Mouse (Mus musculus) gastrocnemius, postnatal 25 days (tissue): Measurements from ENCODE around the gene Bmp2k. TPM values are rescaled to one million over a fixed set of nuclear protein-coding genes. Genes with fewer than 3 reads are reported as not detected.

ENCODE experiments used
- DNase-seq: peaks from one replicate; pipeline ENCODE4 v3.0.0; 2022
- long read RNA-seq, 2 experiments: library from polyadenylated mRNA; stranded (forward); transcript quantifications; one replicate each; pipeline ENCODE4 v2.0.0; 2021
- total RNA-seq, 2 experiments: library from RNA; stranded (reverse); gene quantifications; 1 replicate in 1 of 2; 2 replicates in 1 of 2; pipeline ENCODE4 v1.2.3; 2021

The Bmp2k gene
- total RNA-seq: 1 to 10 TPM; 8.0 to 9.1 TPM
- long read RNA-seq, experiment 1, partial matches to known transcripts: 0 of 3 reads
- long read RNA-seq, experiment 1, other reads (novel, unspliced or antisense): 3 of 3 reads
- long read RNA-seq, experiment 2, partial matches to known transcripts: 1 of 8 reads
- long read RNA-seq, experiment 2, other reads (novel, unspliced or antisense): 3 of 8 reads

GRCm38 (mm10) chr5:96997310-96997801 is at the start of gene Bmp2k:
TSS of gene Bmp2k (plus strand) at chr5:96997689.
- peak; percentile 93 for DNase-seq

GRCm38 (mm10) chr5:96948856-96949527 is 48.5 kb upstream of the Bmp2k start:
- DNase-seq: no peak

- DNase-seq: no peak
These were observed 47.4 kb upstream of the Bmp2k start for GRCm38 (mm10) chr5:96949839-96950666.

DNA sequence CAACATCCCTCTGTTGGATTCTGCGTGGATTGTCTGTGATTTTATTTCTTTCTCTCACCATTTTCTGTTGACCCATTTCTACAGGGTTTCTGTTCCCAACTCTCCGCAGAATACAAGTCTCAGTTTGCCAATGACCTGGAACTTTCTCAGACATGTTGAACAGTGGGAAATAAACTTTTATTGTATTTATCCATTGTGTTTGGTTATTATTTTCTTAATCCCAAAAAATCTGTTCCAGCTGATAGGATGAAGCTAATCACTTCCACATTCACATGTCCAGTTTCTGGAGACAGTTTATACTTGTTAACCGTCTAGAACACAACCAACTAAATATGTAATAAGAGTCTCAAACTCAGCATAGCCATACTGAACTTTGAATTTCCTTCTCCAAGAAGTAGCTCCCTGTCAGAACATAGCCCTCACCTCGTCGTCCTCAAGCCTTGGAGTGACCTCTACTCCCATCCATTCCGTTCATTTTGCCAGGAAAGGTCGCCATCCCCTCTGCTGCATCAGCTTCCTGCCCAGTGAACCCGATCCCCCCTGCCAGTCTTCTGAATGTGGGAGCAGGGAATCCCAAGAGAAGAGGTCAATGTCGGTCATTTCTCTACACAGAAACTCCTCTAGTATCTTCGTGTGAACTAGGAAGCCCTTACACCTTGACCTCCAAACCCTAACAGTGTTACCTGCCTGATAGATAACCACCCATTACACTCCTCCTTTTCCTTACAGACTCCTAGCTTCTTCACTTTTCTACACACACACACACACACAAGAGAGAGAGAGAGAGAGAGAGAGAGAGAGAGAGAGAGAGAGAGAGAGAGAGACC is 46.6 kb upstream of the Bmp2k start:
- DNase-seq: no peak

- no peak for DNase-seq
These were observed 45.9 kb upstream of the Bmp2k start for GRCm38 (mm10) chr5:96951493-96952105.

GRCm38 (mm10) chr5:96954040-96954439 is 43.4 kb upstream of the Bmp2k start:
- DNase-seq: no peak

DNA sequence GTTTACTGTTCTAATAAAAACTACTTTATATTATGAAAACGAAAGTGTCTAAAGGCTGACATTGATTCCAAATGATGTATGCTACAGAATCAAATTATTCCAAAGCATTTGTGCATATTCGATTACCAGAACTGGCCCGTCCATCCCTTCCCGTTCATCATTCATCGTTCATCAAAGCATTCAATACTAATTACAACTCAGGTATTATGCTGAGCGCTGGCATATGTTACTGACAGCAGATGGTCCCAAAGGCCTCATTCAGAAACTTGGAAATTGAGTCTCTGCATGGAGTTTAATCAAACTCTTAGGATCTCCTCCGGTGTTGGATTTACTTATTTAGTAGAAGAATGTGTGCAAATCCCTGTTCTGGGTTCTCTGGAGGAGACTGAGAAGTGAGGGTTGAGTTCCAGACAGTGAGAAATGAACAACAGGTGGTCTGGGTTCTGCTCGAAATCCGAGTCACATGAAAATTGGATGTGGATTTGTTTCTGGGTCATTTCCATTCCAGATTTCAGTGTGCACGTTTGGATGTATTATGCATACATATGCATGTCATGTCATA is 42.9 kb upstream of the Bmp2k start:
- no peak for DNase-seq

DNA sequence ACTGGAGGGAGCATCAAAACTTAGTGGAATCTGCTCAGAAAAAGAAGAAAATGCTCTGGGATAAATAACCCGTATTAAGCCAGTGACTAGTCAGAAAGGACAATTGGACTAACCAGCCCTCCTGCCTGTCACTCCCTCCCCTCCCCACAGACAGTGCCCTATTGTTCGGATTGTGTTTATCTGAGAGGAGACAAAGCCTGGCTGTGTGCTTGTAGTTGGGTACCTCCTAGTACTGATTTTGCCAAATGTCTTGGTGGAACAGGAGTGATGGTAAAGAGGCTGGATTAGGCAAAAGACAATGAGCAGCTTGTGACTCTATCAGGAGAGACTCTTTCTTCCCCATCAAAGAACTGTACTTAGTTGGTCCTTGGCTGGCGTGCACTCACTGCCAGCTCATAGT is 40.6 kb upstream of the Bmp2k start:
- no peak for DNase-seq

GRCm38 (mm10) chr5:96961122-96961521 is 36.4 kb upstream of the Bmp2k start:
- no peak for DNase-seq

GRCm38 (mm10) chr5:96961852-96962251 is 35.6 kb upstream of the Bmp2k start:
- DNase-seq: no peak

GRCm38 (mm10) chr5:96962252-96962933 is 35.1 kb upstream of the Bmp2k start:
- no peak for DNase-seq

DNA sequence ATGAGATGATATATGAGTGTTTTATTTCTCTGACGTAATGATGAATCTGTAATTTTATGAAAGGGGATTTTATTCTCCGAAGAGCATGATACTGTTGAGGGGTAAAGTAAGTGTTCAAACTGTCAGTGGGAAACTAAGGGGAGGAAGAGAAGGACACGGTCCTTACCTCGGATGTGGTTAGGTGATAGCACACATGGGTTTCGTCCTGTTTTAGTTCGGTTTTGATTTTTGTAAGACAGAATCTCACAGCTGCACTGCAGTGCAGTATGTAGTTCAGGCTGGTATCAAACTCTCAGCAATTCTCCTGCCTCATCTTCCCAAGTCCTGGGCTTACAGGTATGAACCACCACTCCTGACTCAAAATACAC is 34.6 kb upstream of the Bmp2k start:
- DNase-seq: no peak

DNA sequence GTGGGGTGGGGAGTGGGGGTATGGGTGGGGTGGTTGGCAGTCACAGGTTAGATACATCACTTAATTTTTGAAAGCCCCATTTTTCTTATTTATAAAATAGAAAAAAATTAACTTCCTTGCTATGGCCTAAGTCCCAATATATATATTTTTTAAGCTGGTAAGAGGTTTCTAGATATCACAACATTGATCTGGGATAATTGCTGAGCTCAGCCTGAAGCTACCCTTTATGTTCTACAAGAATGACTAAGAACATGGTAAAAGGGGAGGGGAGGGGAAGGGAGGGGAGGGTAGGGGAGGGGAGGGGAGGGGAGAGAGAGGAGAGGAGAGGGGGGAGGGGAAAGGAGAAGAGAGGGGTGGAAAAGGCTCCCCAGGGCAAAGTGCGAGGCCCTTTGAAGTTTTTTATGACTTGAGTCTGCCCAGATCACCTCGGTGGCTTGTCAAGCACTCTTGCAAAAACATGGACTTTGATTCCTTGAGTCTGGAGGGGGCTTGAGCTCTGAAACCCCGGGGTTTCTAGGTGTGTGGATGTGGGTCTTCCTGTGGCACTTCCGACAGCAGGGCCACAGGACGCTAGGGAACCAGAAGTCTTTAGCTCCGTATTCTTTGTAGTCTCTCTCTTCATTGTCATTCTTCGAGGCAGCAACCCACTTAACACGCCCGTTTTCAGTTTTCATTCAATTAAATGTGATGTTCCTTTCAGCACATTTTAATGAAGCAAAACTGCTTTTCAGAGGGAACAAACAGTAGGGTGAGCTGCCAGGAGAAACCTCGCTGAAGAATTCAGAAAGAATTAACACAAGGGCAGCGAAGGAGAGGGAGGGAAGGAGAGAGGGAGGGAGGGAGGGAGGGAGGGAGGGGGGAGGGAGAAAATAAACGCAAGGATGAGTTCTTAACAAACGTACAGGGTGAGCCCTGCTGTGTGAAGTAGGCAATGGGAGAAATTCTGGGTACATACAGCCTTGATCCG is 33.1 kb upstream of the Bmp2k start:
- DNase-seq: no peak

GRCm38 (mm10) chr5:96965029-96965403 is 32.5 kb upstream of the Bmp2k start:
- no peak for DNase-seq

GRCm38 (mm10) chr5:96965503-96965902 is 32.0 kb upstream of the Bmp2k start:
- DNase-seq: no peak

DNA sequence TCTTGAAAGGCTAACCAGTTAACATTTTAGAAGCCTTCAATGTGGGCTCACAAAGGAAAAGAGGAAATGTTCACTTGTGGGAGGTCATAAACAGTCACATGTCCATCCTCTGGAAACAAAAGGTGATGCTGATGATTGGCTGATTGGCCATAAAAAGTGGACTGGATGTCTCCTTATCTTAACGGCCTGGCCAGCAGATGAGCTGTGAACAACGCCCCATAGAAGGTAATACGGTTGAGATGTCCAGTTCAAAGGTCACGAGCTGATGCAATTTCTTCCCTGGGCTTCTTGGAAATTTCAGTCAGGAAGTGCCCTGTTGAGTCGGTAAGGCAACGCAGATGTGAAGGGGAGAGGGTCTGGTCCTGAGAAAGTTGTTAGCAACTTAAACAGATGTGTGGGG is 28.9 kb upstream of the Bmp2k start:
- DNase-seq: no peak

- no peak for DNase-seq
These were observed 28.5 kb upstream of the Bmp2k start for GRCm38 (mm10) chr5:96969032-96969431.

- no peak for DNase-seq
These were observed 27.6 kb upstream of the Bmp2k start for GRCm38 (mm10) chr5:96969705-96970471.

DNA sequence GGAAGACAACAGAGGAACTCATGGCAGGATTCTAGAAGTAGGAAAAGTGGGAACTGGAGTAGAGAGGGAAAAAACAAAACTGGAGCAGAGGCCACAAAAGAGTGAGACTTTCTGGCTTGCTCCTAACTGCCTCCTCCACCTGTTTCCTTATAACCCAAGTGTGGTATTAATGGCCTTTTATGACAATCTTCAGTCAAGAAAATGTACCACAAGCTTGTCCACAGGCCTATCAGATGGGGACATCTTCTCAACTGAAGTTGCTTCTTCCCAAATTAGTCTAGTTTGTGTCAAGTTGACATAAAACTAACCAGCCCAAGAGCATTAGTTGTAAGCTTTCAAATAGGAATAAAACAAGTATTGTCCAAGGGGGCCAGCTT is 27.0 kb upstream of the Bmp2k start:
- no peak for DNase-seq
